Mouse (Mus musculus) heart, embryonic 13.5 days (tissue): ENCODE results near the gene Cdsn. TPM values are rescaled to one million over a fixed set of nuclear protein-coding genes. Genes with fewer than 3 reads are reported as not detected.

Source experiments
- ATAC-seq: fragments of 200-750 bp; cut with Nextera tagmentation; 2 replicates; pipeline ENCODE4 v1.8.0; 2017; ENCODE audit warnings: moderate TSS enrichment; ENCODE audit not compliant: insufficient number of reproducible peaks, low FRiP score, low TSS enrichment; ENCODE audit errors: extremely low read depth
- H3K27ac ChIP-seq: fragments of 300-500 bp; sonication (generic); replicated peaks from 2 replicates; pipeline ENCODE4 v1.5.1; 2015; ENCODE audit warnings: moderate library complexity, mild to moderate bottlenecking, inconsistent platforms
- H3K27me3 ChIP-seq: fragments of 300-500 bp; sonication (generic); replicated peaks from 2 replicates; pipeline ENCODE4 v1.6.1; 2015; ENCODE audit warnings: mild to moderate bottlenecking, inconsistent platforms
- H3K36me3 ChIP-seq: fragments of 300-500 bp; sonication (generic); 2 replicates; pipeline ENCODE4 v1.6.1; 2015; ENCODE audit warnings: mild to moderate bottlenecking, inconsistent platforms
- H3K4me1 ChIP-seq: fragments of 300-500 bp; sonication (generic); 2 replicates; pipeline ENCODE4 v1.6.1; 2015; ENCODE audit warnings: inconsistent platforms
- H3K4me2 ChIP-seq: fragments of 300-500 bp; sonication (generic); 2 replicates; pipeline ENCODE4 v1.6.1; 2015; ENCODE audit warnings: inconsistent platforms, mild to moderate bottlenecking, moderate library complexity
- H3K4me3 ChIP-seq: fragments of 300-500 bp; sonication (generic); 2 replicates; pipeline ENCODE4 v1.5.1; 2015; ENCODE audit warnings: moderate library complexity, mild to moderate bottlenecking, inconsistent platforms
- H3K9ac ChIP-seq: fragments of 300-500 bp; sonication (generic); 2 replicates; pipeline ENCODE4 v1.6.1; 2015; ENCODE audit warnings: inconsistent platforms, mild to moderate bottlenecking, moderate library complexity
- H3K9me3 ChIP-seq: fragments of 300-500 bp; sonication (generic); 2 replicates; pipeline ENCODE4 v1.6.1; 2016; ENCODE audit warnings: inconsistent platforms
- WGBS: fragments of 180-500 bp; shearing (Covaris S2); methylation state at CpG from one replicate; pipeline ENCODE4 v1.1.7; 2015; ENCODE audit warnings: mixed read lengths; 5-methylcytosine and 5-hydroxymethylcytosine counted together
- polyA plus RNA-seq: library from polyadenylated mRNA; unstranded; fragments of >200 nt; fragmentation: Nextera tagmentation; extraction: Ambion mirVana; gene quantifications from 2 replicates; pipeline ENCODE4 v1.2.1, GENCODE M21; 2015

The Cdsn gene
- polyA plus RNA-seq, 1 experiment from 2014 or later, result 0.39 TPM

DNA sequence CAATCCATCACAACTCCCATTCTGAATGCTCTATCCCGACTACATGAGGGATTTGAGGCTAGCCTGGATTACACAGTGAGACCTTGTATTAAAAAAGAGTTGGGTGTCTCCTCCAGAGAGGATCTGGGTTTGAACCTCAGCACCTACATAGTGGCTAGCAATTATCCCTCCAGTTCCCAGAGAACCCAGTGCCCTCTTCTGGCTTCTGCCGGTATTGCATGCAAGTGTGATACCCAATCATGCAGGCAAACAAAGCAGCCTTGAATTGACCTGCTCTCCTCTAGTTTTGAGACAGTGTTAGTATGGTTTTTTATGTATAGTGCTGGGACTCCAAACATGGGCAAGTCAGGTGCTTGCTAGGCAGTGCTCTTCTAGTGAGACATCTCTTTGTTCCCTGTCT lies 38.0 kb upstream of the Cdsn start:
- H3K36me3 ChIP-seq, result peaks cover 23% of the 10 kb centered on the region
- H3K9me3 ChIP-seq, result no peaks in the 10 kb centered on the region
- peaks cover 41% of the 10 kb centered on the region for H3K4me1 ChIP-seq
- WGBS, result 13% methylated on average over 2 of the region's 2 CpGs
- peak overlapping the region; percentile 67; the same call in 1 of the 2 replicates for H3K4me3 ChIP-seq
- H3K27ac ChIP-seq, result no peak overlapping the region
- H3K4me2 ChIP-seq, result peak overlapping the region; percentile 76; the same call in 1 of the 2 replicates
- H3K9ac ChIP-seq, result peak overlapping the region; percentile 82
- no peak for ATAC-seq
- H3K27me3 ChIP-seq, result peaks cover 10% of the 10 kb centered on the region

DNA sequence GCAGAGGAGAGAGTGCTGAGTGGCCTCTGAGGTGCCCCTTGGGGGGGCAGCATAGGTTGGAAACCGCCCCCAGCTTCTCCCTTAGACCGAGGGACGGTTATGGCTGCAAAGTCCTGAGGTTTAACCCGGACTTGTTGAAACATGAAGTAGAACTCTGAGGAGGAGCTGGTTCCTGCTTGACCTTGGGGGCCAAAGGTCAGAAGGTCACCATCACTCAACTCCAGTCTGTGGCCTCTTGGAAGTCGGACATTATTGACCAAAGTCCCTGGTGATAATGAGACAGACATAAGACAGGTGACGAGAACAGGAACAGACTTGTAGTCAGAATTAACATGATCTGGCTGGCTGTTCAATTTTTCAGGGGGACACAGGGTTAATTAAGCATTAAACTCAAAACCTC lies 37.2 kb upstream of the Cdsn start:
- H3K4me1 ChIP-seq, result peaks cover 35% of the 10 kb centered on the region
- no peak overlapping the region for H3K27ac ChIP-seq
- WGBS, result 62% methylated on average over 6 of the region's 6 CpGs
- H3K4me2 ChIP-seq, result peak overlapping the region; percentile 76
- peak overlapping the region; percentile 67 for H3K4me3 ChIP-seq
- H3K9me3 ChIP-seq, result no peaks in the 10 kb centered on the region
- peaks cover 26% of the 10 kb centered on the region for H3K36me3 ChIP-seq
- no peak for ATAC-seq
- peak overlapping the region; percentile 82 for H3K9ac ChIP-seq
- H3K27me3 ChIP-seq, result peaks cover 1% of the 10 kb centered on the region

DNA sequence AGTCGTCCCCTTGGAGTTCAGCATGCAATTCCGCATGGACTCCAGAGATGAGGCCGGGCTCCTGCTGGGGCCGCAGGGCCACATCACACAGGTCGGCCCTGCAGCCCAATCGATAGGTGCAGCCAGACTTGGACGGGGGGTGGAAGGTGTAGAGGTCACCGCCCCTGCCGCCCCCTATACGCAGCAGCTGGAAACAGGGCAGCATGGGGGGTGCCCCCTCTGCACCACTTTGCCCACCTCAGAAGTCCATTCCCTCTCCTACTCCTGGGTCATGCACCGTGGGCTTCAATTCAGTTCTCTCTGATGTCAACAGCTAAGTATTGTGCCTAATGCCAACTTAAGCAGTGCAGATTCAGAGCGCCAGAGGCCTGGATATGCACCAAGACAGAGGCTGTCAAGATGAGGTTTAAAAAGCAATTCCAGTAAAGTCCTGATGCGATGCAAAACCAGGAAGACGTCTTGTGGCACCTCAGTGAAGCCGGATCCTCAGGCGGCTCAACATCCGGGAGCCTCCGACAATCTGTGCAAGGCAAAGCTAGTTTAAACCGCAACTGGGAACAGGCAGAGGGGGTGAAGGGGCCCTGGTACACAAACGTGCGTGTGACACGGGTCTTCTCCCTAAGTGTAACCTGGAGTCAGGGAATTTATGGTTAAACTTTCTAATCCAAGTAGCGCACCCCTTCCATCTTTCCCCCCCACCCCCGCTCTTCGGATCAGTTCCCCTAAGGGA lies 35.9 kb upstream of the Cdsn start:
- peak overlapping the region; percentile 9; the same call in 1 of the 2 replicates for H3K27ac ChIP-seq
- peak overlapping the region; percentile 76 for H3K4me2 ChIP-seq
- H3K9ac ChIP-seq, result peak overlapping the region; percentile 82
- ATAC-seq, result no peak
- H3K36me3 ChIP-seq, result peaks cover 34% of the 10 kb centered on the region
- no peaks in the 10 kb centered on the region for H3K27me3 ChIP-seq
- WGBS, result 8% methylated on average over 25 of the region's 25 CpGs
- peak overlapping the region; percentile 67 for H3K4me3 ChIP-seq
- no peaks in the 10 kb centered on the region for H3K9me3 ChIP-seq
- peaks cover 35% of the 10 kb centered on the region for H3K4me1 ChIP-seq

DNA sequence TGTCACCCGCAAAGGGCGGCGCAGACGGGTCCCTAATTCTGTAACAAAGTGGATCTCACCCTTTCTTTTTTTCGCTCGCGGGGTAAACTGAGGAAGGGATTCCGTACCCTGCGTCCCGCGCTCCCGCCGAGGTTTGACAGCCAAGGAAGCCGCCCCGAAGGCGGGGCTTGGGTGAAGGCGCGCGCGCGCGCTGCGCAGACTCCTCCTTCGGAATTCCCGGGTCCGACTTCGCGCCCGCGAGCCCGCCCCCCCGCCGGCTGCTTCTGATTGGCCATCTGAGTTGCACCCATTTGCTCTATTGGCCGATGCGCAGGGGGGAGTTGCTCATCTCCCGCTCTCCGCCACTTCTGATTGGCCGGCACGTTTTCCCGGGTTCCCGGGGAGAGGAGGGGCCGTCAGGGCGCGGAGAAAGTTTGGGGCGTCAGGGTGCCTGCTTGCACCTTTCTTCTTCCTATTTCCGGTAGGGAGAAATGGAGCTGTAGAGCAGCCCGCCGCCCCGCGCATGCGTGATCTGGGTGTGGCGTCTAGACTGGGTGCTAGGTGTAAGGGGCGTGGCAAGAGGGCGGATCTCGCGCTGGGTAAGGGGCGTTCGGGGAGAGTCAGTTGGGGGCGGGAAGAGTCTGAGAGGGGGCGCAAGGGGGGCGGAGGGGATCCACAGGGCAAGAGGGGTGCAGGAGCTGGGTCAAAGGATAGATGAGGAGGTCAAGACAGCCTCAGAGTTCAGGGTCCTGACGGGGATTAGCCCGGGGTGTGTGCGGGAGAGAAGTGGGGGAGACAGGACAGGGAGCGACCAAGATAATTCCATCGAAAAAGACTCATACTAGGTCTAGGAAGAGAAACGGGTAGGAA lies 35.1 kb upstream of the Cdsn start, which contains the start of the genes Tcf19 and Cchcr1:
TSS of gene Tcf19 (minus strand) at position 173 of the 849 bp plus-strand sequence.
TSS of gene Cchcr1 (plus strand) at position 449 of the 849 bp plus-strand sequence.
- Histone ChIP-seq H3K9me3 (no peaks in the 10 kb centered on the region), H3K27me3 (no peaks in the 10 kb centered on the region), H3K4me1 (peaks cover 35% of the 10 kb centered on the region), H3K4me2 (peak within 1 kb of the TSS; percentile 76), H3K36me3 (peaks cover 42% of the 10 kb centered on the region), H3K4me3 (peak within 1 kb of the TSS; percentile 67), H3K9ac (peak within 1 kb of the TSS; percentile 84), H3K27ac (peak within 1 kb of the TSS; percentile 63)
- ATAC-seq, result peak; percentile 93
- WGBS, result under 1% methylated on average over 66 of the region's 67 CpGs

DNA sequence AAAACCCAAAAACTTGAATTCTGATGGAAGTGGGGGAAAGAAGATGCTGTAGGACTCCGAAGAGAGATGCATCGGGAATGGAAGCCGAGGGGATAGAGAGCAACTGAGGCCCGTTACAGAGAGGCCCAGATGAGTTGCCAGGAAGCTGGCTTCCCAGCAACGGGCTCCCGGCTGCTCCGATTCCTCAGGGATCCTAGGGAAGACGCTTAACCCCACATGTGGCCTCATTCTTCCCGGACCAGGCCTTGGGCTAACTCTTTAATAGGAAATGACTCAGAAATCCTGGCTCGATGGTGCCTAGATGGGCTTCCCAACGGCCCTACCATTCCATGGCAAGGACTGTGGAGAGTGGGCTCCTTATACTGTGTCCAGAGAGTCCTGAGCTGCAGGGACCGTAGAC lies 34.4 kb upstream of the Cdsn start:
- H3K27me3 ChIP-seq, result no peaks in the 10 kb centered on the region
- peaks cover 35% of the 10 kb centered on the region for H3K4me1 ChIP-seq
- H3K4me2 ChIP-seq, result peak overlapping the region; percentile 76
- H3K36me3 ChIP-seq, result peaks cover 43% of the 10 kb centered on the region
- H3K9me3 ChIP-seq, result no peaks in the 10 kb centered on the region
- ATAC-seq, result no peak
- H3K27ac ChIP-seq, result peak overlapping the region; percentile 63
- H3K4me3 ChIP-seq, result peak overlapping the region; percentile 67
- WGBS, result 7% methylated on average over 12 of the region's 12 CpGs
- peak overlapping the region; percentile 84 for H3K9ac ChIP-seq

DNA sequence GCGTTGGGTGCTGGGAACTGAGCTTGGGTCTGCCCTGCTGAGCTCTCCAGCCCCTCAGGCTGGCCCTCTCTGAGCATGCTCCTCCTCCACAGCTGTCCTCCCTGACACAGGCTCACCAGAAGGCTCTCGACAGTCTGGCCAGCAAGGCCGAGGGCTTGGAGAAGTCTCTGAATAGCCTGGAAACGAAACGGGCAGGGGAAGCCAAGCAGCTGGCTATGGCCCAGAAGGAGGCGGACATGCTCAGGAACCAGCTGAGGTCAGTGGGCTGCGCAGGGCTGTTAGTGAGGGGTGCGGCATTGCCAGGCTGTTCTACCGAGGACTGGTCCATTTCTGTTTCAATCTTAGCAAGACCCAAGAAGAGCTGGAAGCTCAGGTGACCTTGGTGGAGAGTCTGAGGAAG lies 27.6 kb upstream of the Cdsn start:
- Histone ChIP-seq H3K27me3 (no peaks in the 10 kb centered on the region), H3K4me3 (no peak overlapping the region), H3K36me3 (peaks cover 83% of the 10 kb centered on the region), H3K9ac (no peak overlapping the region), H3K4me2 (no peak overlapping the region), H3K9me3 (no peaks in the 10 kb centered on the region), H3K27ac (no peak overlapping the region), H3K4me1 (no peaks in the 10 kb centered on the region)
- no peak for ATAC-seq
- WGBS, result 86% methylated on average over 9 of the region's 9 CpGs

DNA sequence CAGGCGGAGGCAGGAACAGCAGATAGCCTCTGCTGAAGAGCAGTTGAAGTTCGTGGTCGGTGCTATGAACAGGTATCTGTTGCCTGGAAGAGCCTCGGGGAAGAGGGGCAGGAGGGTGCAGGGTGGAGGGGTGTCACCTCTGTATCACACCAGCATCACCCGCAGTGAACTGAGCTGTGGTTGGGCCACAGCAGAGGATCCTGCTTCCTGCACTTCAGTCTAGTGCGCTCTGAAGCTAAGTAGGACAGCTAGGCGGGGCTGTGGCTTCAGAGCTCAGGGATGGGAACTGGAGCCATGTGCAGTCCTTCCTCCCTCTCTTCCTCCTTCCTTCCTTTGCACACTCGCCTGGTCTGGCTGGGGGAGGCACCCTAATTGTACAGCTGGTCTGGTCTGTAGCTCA lies 25.3 kb upstream of the Cdsn start:
- Histone ChIP-seq H3K36me3 (peaks cover 83% of the 10 kb centered on the region), H3K9ac (no peak overlapping the region), H3K4me2 (no peak overlapping the region), H3K27me3 (no peaks in the 10 kb centered on the region), H3K27ac (no peak overlapping the region), H3K4me1 (no peaks in the 10 kb centered on the region), H3K9me3 (no peaks in the 10 kb centered on the region), H3K4me3 (no peak overlapping the region)
- WGBS, result 68% methylated on average over 8 of the region's 8 CpGs
- no peak for ATAC-seq

DNA sequence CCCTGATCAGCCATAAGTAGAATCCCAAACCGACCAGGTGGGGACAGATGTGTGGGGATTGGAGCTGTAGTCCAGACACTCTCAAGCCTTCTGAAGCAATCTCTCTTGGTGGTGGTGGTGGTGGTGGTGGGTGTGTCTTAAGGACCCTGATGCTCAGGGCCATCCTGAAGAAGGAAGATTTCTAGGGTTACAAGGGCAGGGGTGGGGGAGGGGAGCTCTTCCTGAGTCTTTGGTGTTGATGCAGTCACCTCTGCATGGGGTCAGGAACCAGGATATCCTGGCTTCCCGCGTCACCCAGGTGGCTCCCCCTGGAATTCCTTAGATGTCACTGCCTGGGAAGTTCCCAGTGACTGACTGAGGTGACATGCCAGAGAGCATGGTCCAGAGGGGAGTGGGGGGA lies 19.6 kb upstream of the Cdsn start:
- Histone ChIP-seq H3K9ac (no peak overlapping the region), H3K4me1 (peaks cover 4% of the 10 kb centered on the region; the same call in 1 of the 2 replicates), H3K27me3 (peaks cover 15% of the 10 kb centered on the region; the same call in 1 of the 2 replicates), H3K27ac (no peak overlapping the region), H3K9me3 (no peaks in the 10 kb centered on the region), H3K4me2 (no peak overlapping the region), H3K4me3 (no peak overlapping the region), H3K36me3 (peaks cover 35% of the 10 kb centered on the region)
- WGBS, result 8% methylated on average over 3 of the region's 3 CpGs
- no peak for ATAC-seq

DNA sequence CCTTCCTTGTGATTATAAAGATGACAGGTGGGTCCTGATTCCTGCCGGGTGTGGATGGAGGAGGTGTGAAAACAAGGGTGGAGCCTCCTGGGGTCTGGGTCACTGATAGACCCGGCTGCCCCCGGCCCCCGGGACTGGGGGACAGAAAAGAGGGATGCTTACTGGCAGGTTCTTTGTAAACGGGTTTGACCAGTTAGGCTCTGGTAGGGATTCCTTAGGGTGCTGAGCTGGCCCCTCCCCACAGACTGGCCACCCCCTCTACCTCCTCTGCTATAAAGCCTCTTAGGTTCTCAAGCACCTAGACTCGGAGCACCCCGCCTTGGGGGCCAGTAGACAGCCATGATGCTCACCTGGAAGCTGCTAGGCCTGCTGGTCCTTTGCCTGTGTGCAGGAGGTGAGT lies 19.0 kb upstream of the Cdsn start, which contains the start of gene Psors1c2:
TSS of gene Psors1c2 (plus strand) at position 301 of the 400 bp plus-strand sequence.
- no peak for ATAC-seq
- 15% methylated on average over 7 of the region's 7 CpGs for WGBS
- Histone ChIP-seq H3K4me3 (no peak within 1 kb of the TSS), H3K9me3 (no peaks in the 10 kb centered on the region), H3K9ac (no peak within 1 kb of the TSS; the same call in 1 of the 2 replicates), H3K27ac (no peak within 1 kb of the TSS), H3K4me1 (peaks cover 4% of the 10 kb centered on the region; the same call in 1 of the 2 replicates), H3K27me3 (peaks cover 15% of the 10 kb centered on the region; the same call in 1 of the 2 replicates), H3K36me3 (peaks cover 31% of the 10 kb centered on the region), H3K4me2 (no peak within 1 kb of the TSS)

DNA sequence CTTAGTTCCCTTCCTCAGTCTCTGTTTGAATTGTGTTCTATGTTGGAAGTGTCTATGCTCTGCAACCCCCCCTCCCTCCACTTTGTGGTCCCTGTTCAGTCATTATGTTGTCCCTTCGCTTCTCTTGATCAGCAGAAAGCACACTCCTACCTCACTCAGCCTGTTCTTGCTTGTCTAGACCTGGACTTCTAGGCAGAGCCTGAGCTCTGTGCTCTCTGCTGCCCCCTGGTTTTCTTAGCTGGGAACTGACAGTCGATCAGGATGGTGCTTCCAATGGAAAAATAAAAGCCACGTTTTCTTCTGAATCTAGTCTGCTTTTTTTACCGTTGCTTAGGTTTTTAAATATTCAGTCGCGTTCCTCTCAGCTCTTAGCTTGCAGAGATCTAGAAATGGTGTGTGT lies 17.6 kb upstream of the Cdsn start:
- H3K4me1 ChIP-seq, result peaks cover 4% of the 10 kb centered on the region; the same call in 1 of the 2 replicates
- H3K27ac ChIP-seq, result no peak overlapping the region
- 6% methylated on average over 6 of the region's 6 CpGs for WGBS
- no peak overlapping the region for H3K4me3 ChIP-seq
- H3K9ac ChIP-seq, result no peak overlapping the region
- H3K9me3 ChIP-seq, result no peaks in the 10 kb centered on the region
- H3K36me3 ChIP-seq, result peaks cover 16% of the 10 kb centered on the region
- no peak overlapping the region for H3K4me2 ChIP-seq
- H3K27me3 ChIP-seq, result peaks cover 15% of the 10 kb centered on the region; the same call in 1 of the 2 replicates
- ATAC-seq, result no peak

DNA sequence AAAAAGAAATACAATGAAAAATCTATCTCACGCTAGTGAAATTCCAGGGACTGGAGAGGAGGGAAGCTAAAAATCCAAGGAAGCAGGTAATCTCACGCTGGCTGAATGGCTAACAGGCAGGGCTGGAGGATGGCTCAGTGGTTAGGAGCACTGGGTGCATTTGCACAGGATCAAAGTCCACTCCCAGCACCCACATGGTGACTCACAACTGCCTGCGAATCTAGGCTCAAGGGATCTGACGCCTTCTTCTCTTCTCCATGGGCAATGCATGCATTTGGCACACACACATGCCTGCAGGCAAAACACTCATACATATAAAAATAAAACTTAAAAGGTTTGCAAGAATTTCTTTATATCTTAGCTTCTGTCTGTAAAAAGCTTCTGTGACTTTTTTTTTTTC lies 14.5 kb upstream of the Cdsn start:
- Histone ChIP-seq H3K9me3 (no peaks in the 10 kb centered on the region), H3K27me3 (peaks cover 19% of the 10 kb centered on the region; the same call in 1 of the 2 replicates), H3K9ac (no peak overlapping the region), H3K4me1 (peaks cover 3% of the 10 kb centered on the region; the same call in 1 of the 2 replicates), H3K4me3 (no peak overlapping the region), H3K4me2 (no peak overlapping the region), H3K36me3 (no peaks in the 10 kb centered on the region), H3K27ac (no peak overlapping the region)
- 75% methylated on average over 4 of the region's 4 CpGs for WGBS
- ATAC-seq, result no peak
